Mouse (Mus musculus) left cerebral cortex, adult 11 months (tissue): Measurements from ENCODE around the gene Vmac.

Experiments used
- DNase-seq: peaks from one replicate; pipeline ENCODE4 v3.0.0; 2022; ENCODE audit warnings: low spot score

Gene Vmac

GRCm38 (mm10) chr17:56740118-56740787 lies 22.4 kb upstream of the Vmac start:
- no peak for DNase-seq

GRCm38 (mm10) chr17:56738221-56738620 lies 20.4 kb upstream of the Vmac start:
- DNase-seq = no peak

GRCm38 (mm10) chr17:56736534-56736933 lies 18.7 kb upstream of the Vmac start:
- no peak for DNase-seq

GRCm38 (mm10) chr17:56729656-56730055 lies 11.8 kb upstream of the Vmac start:
- DNase-seq = no peak

- DNase-seq = no peak
Measured at GRCm38 (mm10) chr17:56729151-56729550, 11.3 kb upstream of the Vmac start.

- no peak for DNase-seq
Measured at GRCm38 (mm10) chr17:56728117-56728516, 10.3 kb upstream of the Vmac start.

GRCm38 (mm10) chr17:56727659-56728058 lies 9.8 kb upstream of the Vmac start:
- DNase-seq = no peak

GRCm38 (mm10) chr17:56727029-56727649 lies 9.3 kb upstream of the Vmac start:
- DNase-seq = no peak

GRCm38 (mm10) chr17:56723419-56724161 lies 5.8 kb upstream of the Vmac start:
- no peak for DNase-seq

GRCm38 (mm10) chr17:56722441-56722840 lies 4.6 kb upstream of the Vmac start:
- no peak for DNase-seq

GRCm38 (mm10) chr17:56716655-56717362 lies 1.0 kb downstream of the Vmac start:
- DNase-seq = peak; percentile 98

- no peak for DNase-seq
Measured at GRCm38 (mm10) chr17:56715914-56716654, 1.7 kb downstream of the Vmac start.

GRCm38 (mm10) chr17:56715360-56715759 lies 2.5 kb downstream of the Vmac start:
- DNase-seq = no peak

- no peak for DNase-seq
Measured at GRCm38 (mm10) chr17:56709708-56710107, 8.1 kb downstream of the Vmac start.

GRCm38 (mm10) chr17:56708692-56709091 lies 9.1 kb downstream of the Vmac start:
- DNase-seq = no peak

- no peak for DNase-seq
Measured at GRCm38 (mm10) chr17:56706515-56706914, 11.3 kb downstream of the Vmac start.

GRCm38 (mm10) chr17:56703038-56703437 lies 14.8 kb downstream of the Vmac start:
- DNase-seq = no peak

GRCm38 (mm10) chr17:56700451-56700850 lies 17.4 kb downstream of the Vmac start:
- DNase-seq = no peak

- DNase-seq = peak; percentile 63
Measured at GRCm38 (mm10) chr17:56693851-56694310, 23.9 kb downstream of the Vmac start.

- DNase-seq = no peak
Measured at GRCm38 (mm10) chr17:56693395-56693794, 24.4 kb downstream of the Vmac start.

GRCm38 (mm10) chr17:56688689-56689088 lies 29.1 kb downstream of the Vmac start:
- DNase-seq = no peak

GRCm38 (mm10) chr17:56688045-56688444 lies 29.8 kb downstream of the Vmac start:
- no peak for DNase-seq
